Mouse (Mus musculus) CD4-positive helper T cell, adult 2 months (primary cell): Measurements from ENCODE around the gene Vmn2r86.
"Not testable (repeated sequence)": the region's sequence is repeated elsewhere in the genome, so short reads cannot be mapped to it uniquely, and the experiment has no call there.

Experiments used
- DNase-seq: peaks from one replicate; pipeline ENCODE4 v3.0.0-alpha.2; 2012; ENCODE audit warnings: low read depth, missing footprints, low spot score

The Vmn2r86 gene

GRCm38 (mm10) chr10:130455950-130456349 is at the start of gene Vmn2r86:
Gene Vmn2r86 (minus strand): TSS chr10:130456050.
- not testable (repeated sequence) for DNase-seq

- DNase-seq: no peak
These were observed 41.4 kb upstream of the Vmn2r86 start, which contains the start of gene Vmn2r87 for GRCm38 (mm10) chr10:130497296-130497695. Gene Vmn2r87 (minus strand): TSS chr10:130497396.

DNA sequence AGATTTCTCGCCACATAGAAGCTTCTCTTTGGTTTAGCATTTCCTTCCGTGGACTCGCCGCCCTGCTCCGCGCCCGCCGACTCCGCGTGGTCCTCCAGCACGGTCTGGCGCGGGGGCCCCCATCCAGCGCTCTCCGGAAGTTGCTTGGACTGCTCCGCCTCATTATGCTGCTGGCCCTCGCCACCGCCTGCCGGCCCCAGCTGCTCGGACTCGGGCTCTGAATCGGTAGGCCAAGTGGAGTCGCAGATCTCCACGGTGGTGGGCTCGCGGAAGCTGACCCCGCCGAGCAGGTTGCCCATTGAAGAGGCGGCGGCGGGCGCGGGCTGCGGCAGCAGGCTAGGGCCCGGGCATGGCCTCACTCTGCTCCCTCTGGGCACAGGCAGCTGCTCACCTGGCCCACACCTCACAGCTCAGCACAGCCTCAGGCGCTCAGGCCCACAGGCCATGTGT is 14.5 kb upstream of the Vmn2r86 start:
- DNase-seq: peak; percentile 17

- DNase-seq: no peak
These were observed 11.1 kb downstream of the Vmn2r86 start for GRCm38 (mm10) chr10:130444776-130445175.

DNA sequence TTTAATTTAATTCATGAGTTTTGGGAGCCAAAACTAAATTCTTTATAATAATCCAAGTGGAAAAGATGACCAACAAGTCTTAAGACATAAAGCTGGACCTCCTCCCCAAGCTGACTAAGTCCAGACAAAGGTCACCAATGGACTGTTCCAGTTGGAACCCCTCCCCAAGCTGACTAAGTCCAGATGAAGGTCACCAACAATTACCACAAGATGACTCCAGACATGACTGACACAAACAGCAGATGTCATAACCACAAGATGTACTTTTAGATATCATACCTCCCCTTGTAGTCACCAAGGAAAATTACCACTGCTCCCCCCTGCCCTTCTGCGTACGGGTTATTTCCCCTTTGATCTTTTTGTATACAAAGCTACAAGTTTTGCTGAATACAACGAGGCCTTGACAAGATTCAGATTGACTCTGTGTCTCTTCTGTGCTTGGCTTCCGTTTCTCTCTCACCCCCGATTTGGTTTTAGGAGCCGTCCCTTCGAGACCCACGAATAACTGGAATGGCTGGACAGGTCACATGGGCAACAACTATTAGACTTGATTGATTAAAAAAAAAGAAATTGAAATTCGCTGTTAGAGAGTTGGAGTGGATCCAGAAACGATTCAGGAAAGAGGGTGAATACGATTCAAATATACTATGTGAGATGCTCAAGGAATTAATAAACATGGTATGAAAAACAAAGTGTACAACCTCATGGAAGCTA is 21.5 kb downstream of the Vmn2r86 start:
- peak; percentile 4 for DNase-seq

DNA sequence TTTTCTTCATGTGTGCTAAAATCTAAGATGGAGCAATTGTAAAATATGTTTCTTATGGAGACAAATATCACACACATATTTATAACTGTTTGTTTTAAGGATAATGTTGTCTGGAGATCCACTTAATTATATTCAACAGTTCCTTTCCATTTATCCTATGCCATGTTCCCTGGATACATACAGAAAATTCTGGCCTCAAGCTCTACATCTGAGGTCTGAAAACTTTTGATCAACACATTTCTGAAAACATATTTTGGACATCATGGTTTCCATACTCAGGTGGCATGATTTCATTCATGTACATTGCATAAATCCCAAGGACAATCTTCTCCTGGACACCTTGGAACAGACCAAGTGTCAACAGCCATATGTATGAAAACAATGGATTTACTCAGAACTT is 26.2 kb downstream of the Vmn2r86 start, which contains the start of gene Vmn2r85:
Vmn2r85 (minus strand) TSS at position 101 of the 400 bp plus-strand sequence.
- DNase-seq: not testable (repeated sequence)

GRCm38 (mm10) chr10:130422368-130422767 is 33.5 kb downstream of the Vmn2r86 start:
- not testable (repeated sequence) for DNase-seq

GRCm38 (mm10) chr10:130420401-130420800 is 35.4 kb downstream of the Vmn2r86 start:
- DNase-seq: no peak

DNA sequence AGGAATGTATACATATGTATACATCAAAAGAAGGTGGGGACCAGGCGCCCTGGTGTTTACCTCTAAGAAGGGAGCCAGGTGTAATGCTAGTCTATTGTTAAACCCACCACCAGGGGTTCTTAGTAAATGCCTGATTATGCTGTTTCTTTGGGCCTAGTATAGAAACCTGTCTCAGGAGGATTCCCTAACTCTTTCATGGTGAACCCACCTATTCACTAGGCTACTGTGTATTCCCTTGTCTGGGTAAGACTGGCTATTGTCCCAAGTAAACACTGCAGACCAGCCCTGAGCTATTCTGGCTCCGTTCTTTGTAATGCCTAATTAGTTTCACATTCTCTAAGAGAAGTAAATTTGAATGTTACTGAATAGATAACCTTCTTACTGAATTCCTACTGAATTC is 35.9 kb downstream of the Vmn2r86 start:
- not testable (repeated sequence) for DNase-seq

GRCm38 (mm10) chr10:130416352-130416751 is 39.5 kb downstream of the Vmn2r86 start:
- not testable (repeated sequence) for DNase-seq

- DNase-seq: not testable (repeated sequence)
These were observed 43.6 kb downstream of the Vmn2r86 start for GRCm38 (mm10) chr10:130412167-130412698.

DNA sequence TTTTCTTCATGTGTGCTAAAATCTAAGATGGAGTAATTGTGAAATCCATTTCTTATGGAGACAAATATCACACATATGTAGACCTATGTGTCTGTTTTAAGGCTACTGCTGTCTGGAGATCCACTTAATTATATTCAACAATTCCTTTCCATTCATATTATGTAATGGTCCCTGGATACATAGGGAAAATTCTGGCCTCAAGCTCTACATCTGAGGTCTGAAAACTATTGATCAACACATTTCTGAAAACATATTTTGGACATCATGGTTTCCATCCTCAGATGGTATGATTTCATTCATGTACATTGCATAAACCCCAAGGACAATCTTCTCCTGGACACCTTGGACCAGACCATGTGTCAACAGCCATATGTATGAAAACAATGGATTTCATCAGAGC is 61.6 kb downstream of the Vmn2r86 start, which contains the start of gene Vmn2r84:
Vmn2r84 (minus strand) TSS at position 101 of the 400 bp plus-strand sequence.
- DNase-seq: no peak
